Mouse (Mus musculus) embryonic fibroblast, embryonic 13.5 days (primary cell): ENCODE measurements around the gene P4ha1.

Experiments used
- CTCF ChIP-seq: IDR thresholded peaks from 2 replicates; pipeline ENCODE4 v1.5.1; 2011; ENCODE audit warnings: mild to moderate bottlenecking, control low read depth, low read length, moderate library complexity, borderline replicate concordance; ENCODE audit not compliant: insufficient read depth
- POLR2A ChIP-seq: IDR thresholded peaks from 2 replicates; pipeline ENCODE4 v1.6.1; 2011; ENCODE audit warnings: low read depth, mild to moderate bottlenecking, control low read depth, low read length, moderate library complexity

GRCm38 (mm10) chr10:59358744-59359143 lies 35.6 kb downstream of the P4ha1 start:
- no peak for TF ChIP-seq CTCF
- no peak for TF ChIP-seq POLR2A
